Mouse (Mus musculus) cerebellum, adult 8-10 months (tissue): ENCODE data around the gene Castor1.

Experiments
- DNase-seq: peaks from one replicate; pipeline ENCODE4 v3.0.0; 2022

Castor1 gene

DNA sequence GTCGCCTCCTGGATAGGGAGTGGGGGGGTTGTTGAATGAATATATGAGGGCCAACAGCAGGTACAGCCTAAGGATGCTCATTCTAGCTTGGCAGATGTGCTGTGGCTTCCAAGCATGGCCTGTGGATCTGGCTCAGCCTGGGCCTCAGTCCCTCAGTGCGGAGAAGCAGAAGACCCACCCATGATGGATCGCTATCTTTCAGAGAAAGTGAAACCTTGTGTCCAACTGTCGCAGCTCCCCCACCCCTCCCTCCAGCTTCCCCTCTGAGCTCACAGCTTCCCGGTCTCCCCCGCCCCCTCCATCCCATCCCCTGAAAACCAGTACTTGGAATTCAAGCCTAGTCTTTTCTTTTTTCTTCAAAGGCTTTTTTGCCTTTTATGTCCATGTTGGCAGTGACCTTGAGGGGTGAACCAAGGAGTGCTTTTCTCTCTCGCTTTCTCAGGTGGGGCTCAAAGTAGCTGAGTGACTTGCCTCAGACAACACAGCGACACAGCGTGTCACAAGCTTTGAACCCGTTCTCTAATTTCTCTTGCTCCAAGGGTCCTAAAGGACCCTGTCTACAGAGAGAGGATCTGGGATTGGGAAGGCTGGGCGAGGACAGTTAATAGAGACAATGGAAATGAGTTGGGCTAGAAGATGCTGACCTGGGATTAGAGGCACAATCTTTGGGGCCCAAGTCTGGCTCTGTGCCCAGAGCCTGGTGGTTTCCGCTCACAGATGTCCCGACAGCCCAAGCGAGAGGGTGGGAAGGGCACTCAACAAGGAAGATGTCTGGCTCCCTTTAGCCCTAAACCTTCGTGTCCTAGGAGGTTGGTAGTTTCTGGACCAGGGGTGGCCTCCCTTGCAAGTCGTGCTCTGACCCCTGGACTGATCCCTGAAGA lies 17.9 kb downstream of the Castor1 start, which contains the start of gene Osm:
Osm (plus strand) TSS at position 756 of the 881 bp plus-strand sequence.
- no peak for DNase-seq

GRCm38 (mm10) chr11:4236546-4237067 lies 18.6 kb downstream of the Castor1 start:
- no peak for DNase-seq

- DNase-seq, result no peak
Measured at GRCm38 (mm10) chr11:4237389-4237912, 19.4 kb downstream of the Castor1 start.

DNA sequence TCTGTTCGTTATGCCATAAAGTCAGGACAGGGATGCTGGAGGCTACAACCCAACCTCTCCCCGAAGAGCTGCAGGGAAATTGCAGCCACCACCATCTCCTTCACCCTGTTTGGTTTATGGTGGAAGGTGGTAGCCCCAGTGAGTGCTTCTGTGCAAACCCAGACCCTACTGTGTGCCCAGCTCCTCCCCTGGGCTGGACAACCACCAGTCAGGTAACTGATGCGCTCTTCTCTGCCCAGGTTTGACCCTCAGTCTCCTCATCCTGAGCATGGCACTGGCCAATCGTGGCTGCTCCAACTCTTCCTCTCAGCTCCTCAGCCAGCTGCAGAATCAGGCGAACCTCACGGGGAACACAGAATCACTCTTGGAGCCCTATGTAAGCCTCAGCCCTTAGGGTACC lies 20.1 kb downstream of the Castor1 start:
- DNase-seq, result no peak

- DNase-seq, result no peak
Measured at GRCm38 (mm10) chr11:4239691-4240090, 21.7 kb downstream of the Castor1 start.

DNA sequence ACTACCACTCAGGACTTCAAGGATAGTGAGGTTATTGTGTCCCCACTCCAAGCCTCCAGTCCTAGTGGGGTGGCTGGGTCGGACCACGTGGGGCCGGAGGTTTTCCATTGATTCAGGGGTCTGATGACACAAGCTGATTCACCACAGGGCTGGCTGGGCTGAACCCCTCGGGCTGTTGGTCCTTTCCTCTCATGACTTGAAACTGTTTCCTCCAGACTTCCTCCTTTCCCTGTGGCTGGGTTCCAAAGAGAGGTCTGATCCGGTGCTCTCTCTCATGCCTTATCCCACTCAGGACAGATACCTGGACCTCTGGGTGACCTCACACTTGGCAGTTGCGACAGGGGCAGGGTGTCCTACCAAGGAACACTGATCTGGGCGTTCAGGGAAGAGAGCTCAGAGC lies 22.1 kb downstream of the Castor1 start:
- no peak for DNase-seq

- DNase-seq, result no peak
Measured at GRCm38 (mm10) chr11:4241180-4241579, 23.2 kb downstream of the Castor1 start.

GRCm38 (mm10) chr11:4246126-4246525 lies 28.1 kb downstream of the Castor1 start:
- DNase-seq, result no peak

- no peak for DNase-seq
Measured at GRCm38 (mm10) chr11:4246623-4247022, 28.6 kb downstream of the Castor1 start.

- no peak for DNase-seq
Measured at GRCm38 (mm10) chr11:4247201-4247959, 29.4 kb downstream of the Castor1 start.

- no peak for DNase-seq
Measured at GRCm38 (mm10) chr11:4249151-4249550, 31.1 kb downstream of the Castor1 start.

DNA sequence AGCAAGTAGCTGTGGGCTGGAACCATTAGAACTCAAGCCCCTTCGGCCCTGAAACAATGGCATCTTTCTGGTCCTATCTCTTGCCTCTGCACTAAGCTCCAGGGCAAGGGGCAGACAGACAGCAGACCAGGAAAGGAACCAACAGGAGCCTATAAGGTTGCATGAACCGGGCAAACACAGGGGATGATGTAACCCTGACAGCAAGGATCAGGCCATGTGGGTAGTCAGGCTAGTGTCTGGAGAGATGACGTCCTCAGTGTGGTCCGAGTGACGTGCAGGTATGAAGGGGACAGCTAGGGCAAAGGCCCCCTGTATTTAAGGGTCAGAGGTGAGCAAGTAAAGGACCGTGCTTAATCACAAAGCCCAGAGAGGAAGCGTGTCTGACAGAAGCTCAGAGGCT lies 32.3 kb downstream of the Castor1 start:
- DNase-seq, result no peak

DNA sequence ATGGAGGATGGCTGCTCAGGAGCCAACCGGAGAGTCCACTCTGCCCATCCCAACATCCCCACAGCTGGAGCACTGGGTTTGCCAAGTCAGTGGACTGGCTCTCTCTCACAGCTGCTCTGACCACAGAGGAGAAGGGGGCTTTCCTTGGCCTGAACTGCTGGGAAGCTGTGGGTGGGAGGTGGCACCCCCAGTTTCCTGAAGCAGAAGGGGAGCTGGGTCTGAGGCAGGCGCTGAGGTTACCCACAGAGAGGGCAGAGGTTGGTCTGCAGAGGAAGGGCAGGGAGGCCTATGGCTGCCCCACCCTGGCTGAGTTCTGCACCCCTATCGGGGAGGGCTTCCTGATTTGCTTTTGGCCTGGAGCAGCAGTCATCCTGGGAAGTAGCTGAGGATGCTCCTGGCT lies 33.4 kb downstream of the Castor1 start:
- DNase-seq, result no peak

- DNase-seq, result no peak
Measured at GRCm38 (mm10) chr11:4252886-4253285, 34.9 kb downstream of the Castor1 start.

- no peak for DNase-seq
Measured at GRCm38 (mm10) chr11:4256846-4257607, 39.0 kb downstream of the Castor1 start, which contains the start of gene Lif. Gene Lif, plus strand, starts transcription at chr11:4257557.

DNA sequence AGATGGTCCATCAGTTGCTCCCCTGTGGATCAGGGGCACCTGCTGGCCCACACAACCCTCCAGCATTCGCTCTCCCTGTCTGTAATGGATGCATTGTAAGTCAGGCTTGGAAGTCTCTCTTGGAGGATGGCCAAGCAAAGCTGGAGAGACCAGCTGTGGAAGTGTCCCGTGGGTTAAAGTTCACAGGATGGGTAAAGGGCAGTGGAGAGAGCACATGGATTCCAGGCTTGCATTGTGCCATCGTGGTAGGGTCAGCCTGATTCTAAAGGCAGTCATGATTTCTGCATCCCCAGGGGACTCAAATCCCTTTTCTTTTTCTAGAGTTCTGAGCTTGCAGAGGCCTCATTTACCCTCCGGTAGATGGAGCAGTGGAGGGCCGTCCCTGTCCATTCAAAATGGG lies 39.7 kb downstream of the Castor1 start:
- no peak for DNase-seq

- peak; percentile 85 for DNase-seq
Measured at GRCm38 (mm10) chr11:4258657-4259082, 40.6 kb downstream of the Castor1 start.

DNA sequence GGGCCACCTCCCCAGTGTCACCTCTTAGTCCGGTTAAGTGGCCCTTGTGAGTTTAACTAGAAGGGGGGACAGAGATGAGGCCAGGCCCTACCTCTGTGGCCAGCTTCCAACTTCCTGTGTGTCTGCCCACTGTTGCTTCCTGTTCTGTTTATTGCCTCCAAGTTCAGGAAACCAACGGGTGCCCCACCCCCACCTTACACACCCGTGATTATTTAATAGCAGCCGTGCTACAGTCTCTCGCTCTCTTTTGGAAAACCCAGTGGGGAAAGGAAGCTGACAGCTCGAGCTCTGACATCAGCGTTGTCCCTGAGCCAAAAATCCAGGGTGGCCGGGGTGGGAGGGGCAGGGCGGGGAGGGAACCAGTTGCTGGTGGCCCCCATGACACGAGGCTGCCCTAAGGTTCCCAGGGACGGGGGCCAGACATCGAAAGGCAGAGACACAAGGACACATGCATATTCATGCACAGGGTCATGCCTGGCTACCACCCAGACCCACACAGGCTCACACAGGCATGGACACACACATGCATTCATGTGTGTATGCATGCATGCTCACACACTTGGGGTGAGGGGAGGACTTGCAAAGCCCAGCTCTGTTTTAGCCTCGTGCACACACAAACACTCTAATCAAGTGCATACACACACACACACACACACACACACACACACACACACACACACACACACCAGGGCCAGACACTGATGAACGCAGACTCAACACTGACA lies 42.6 kb downstream of the Castor1 start:
- no peak for DNase-seq

DNA sequence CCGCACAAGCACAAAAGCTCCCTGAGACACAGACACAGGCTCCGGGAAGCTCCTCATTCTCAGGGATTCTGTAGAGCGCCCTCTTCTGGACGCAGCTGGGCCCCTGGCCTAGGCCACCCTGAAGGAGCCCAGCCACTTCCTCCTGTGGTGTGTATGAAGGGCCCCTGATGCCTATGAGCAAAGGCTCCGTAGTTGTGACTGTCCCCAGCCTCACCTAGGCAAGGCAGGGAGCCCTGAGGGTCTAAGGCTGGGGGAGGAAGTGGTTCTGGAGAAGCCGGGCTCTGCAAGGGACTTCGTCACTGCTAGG lies 43.1 kb downstream of the Castor1 start:
- peak; percentile 37 for DNase-seq

DNA sequence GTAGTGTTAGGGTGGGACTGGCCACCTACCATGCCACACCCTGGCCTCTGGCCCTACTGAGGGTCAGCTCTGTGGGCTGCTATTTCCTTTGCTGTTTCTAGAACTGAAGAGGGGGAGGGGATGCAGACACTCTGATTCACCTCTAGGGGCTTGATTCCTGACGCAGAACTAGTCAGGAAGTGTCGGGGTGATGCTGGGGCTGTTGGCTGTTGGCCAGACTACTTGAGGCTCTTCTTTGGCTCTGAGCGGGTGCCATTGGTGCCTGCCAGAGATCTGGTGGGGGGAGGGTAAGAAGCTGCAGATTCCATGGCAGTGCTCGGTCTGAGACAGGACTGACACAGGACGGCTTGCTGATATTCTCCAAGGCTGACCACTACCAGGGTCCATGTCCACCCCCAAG lies 43.9 kb downstream of the Castor1 start:
- DNase-seq, result no peak

GRCm38 (mm10) chr11:4262847-4263246 lies 44.8 kb downstream of the Castor1 start:
- no peak for DNase-seq

GRCm38 (mm10) chr11:4263296-4263695 lies 45.3 kb downstream of the Castor1 start:
- no peak for DNase-seq
